Mouse (Mus musculus) megakaryocyte-erythroid progenitor cell, adult 5-6 weeks (primary cell): Measurements from ENCODE around the gene Itgal. TPM values are rescaled to one million over a fixed set of nuclear protein-coding genes. Genes with fewer than 3 reads are reported as not detected.
"Not testable (repeated sequence)": the region's sequence is repeated elsewhere in the genome, so short reads cannot be mapped to it uniquely, and the experiment has no call there.

Experiments
- ATAC-seq: replicated peaks from 2 replicates; pipeline ENCODE4 v1.8.0; 2016; ENCODE audit warnings: mild to moderate bottlenecking, inconsistent platforms; ENCODE audit not compliant: severe bottlenecking, poor library complexity, low FRiP score, low TSS enrichment
- total RNA-seq, 2 experiments: library from RNA; stranded (forward) in 1 of 2; stranded (reverse) in 1 of 2; fragments of 200-1000, 215-1000 nt in 1 of 2; fragments of >200 nt in 1 of 2; fragmentation: Nextera tagmentation in 1 of 2; gene quantifications; 2 replicates each; pipeline ENCODE4 v1.2.3; 2014 to 2017

Itgal gene
- total RNA-seq (2014; fragmentation: Nextera tagmentation), result 5.5 and 11.4 TPM in 2 replicates
- total RNA-seq (2017), result 2.6 and 4.6 TPM in 2 replicates

- peak; percentile 36; the same call in 1 of the 2 replicates for ATAC-seq
Observed at GRCm38 (mm10) chr7:127296098-127296497, at the start of gene Itgal. Gene Itgal, plus strand, starts transcription at chr7:127296260.

GRCm38 (mm10) chr7:127250511-127250910 lies 45.5 kb upstream of the Itgal start:
- not testable (repeated sequence) for ATAC-seq

- ATAC-seq, result no peak
Observed at GRCm38 (mm10) chr7:127252414-127252813, 43.6 kb upstream of the Itgal start.

GRCm38 (mm10) chr7:127253341-127253740 lies 42.7 kb upstream of the Itgal start:
- ATAC-seq, result no peak

GRCm38 (mm10) chr7:127253821-127254769 lies 42.0 kb upstream of the Itgal start:
- peak; percentile 70 for ATAC-seq

GRCm38 (mm10) chr7:127255008-127255407 lies 41.1 kb upstream of the Itgal start:
- ATAC-seq, result peak; percentile 41; the same call in 1 of the 2 replicates

- no peak for ATAC-seq
Observed at GRCm38 (mm10) chr7:127255965-127256364, 40.1 kb upstream of the Itgal start.

- ATAC-seq, result no peak
Observed at GRCm38 (mm10) chr7:127256518-127256917, 39.5 kb upstream of the Itgal start.

GRCm38 (mm10) chr7:127259186-127259905 lies 36.7 kb upstream of the Itgal start:
- no peak for ATAC-seq

- peak; percentile 90 for ATAC-seq
Observed at GRCm38 (mm10) chr7:127260309-127261111, 35.5 kb upstream of the Itgal start, which contains the start of gene Dctpp1. Gene Dctpp1, minus strand, starts transcription at chr7:127260709.

- ATAC-seq, result peak; percentile 47
Observed at GRCm38 (mm10) chr7:127262218-127262961, 33.7 kb upstream of the Itgal start.

GRCm38 (mm10) chr7:127263526-127263925 lies 32.5 kb upstream of the Itgal start:
- no peak for ATAC-seq

GRCm38 (mm10) chr7:127270256-127270655 lies 25.8 kb upstream of the Itgal start:
- ATAC-seq, result no peak

GRCm38 (mm10) chr7:127270666-127271065 lies 25.4 kb upstream of the Itgal start:
- ATAC-seq, result no peak

- ATAC-seq, result no peak
Observed at GRCm38 (mm10) chr7:127271093-127271492, 25.0 kb upstream of the Itgal start.

- ATAC-seq, result no peak
Observed at GRCm38 (mm10) chr7:127272566-127272965, 23.5 kb upstream of the Itgal start.

- ATAC-seq, result 0 out of 2 replicates have a peak, but pooled peaks have one; percentile 18
Observed at GRCm38 (mm10) chr7:127273118-127273923, 22.7 kb upstream of the Itgal start.
